Mouse (Mus musculus) G1E (cell line): ENCODE results near the gene Gm9844. TPM values are rescaled to one million over a fixed set of nuclear protein-coding genes. Genes with fewer than 3 reads are reported as not detected.
"Not testable (repeated sequence)": the region's sequence is repeated elsewhere in the genome, so short reads cannot be mapped to it uniquely, and the experiment has no call there.

Experiments used
- ATAC-seq: 2 replicates; pipeline ENCODE4 v1.8.0; 2016; ENCODE audit warnings: mild to moderate bottlenecking; ENCODE audit not compliant: insufficient number of reproducible peaks, poor library complexity, low FRiP score, severe bottlenecking; ENCODE audit errors: extremely low read depth
- DNase-seq: peaks from one replicate; pipeline ENCODE4 v3.0.0; 2012; ENCODE audit warnings: low spot score
- H3K27me3 ChIP-seq: 2 replicates; pipeline ENCODE4 v1.6.1; 2012; ENCODE audit warnings: mild to moderate bottlenecking, low read length, inconsistent platforms; ENCODE audit not compliant: insufficient read depth
- H3K36me3 ChIP-seq: replicated peaks from 2 replicates; pipeline ENCODE3; 2012; ENCODE audit warnings: mild to moderate bottlenecking, inconsistent platforms
- H3K4me1 ChIP-seq: 2 replicates; pipeline ENCODE4 v1.6.1; 2012; ENCODE audit warnings: low read depth, low read length, inconsistent platforms, mixed read lengths; ENCODE audit not compliant: insufficient read depth
- H3K4me3 ChIP-seq: 2 replicates; pipeline ENCODE4 v1.5.1; 2012; ENCODE audit warnings: low read depth, mild to moderate bottlenecking, inconsistent platforms, low read length, moderate library complexity, mixed read lengths
- H3K9me3 ChIP-seq: replicated peaks from 2 replicates; pipeline ENCODE4 v1.6.1; 2012; ENCODE audit warnings: inconsistent platforms
- CTCF ChIP-seq: IDR thresholded peaks from 2 replicates; pipeline ENCODE4 v1.5.1; 2012; ENCODE audit warnings: low read depth, low read length, inconsistent platforms, mixed read lengths
- GATA1 ChIP-seq: IDR thresholded peaks from 2 replicates; pipeline ENCODE4 v1.6.1; 2012; ENCODE audit warnings: borderline replicate concordance, low read length, inconsistent platforms, mixed read lengths
- GATA2 ChIP-seq: IDR thresholded peaks from 2 replicates; pipeline ENCODE4 v1.6.1; 2012; ENCODE audit warnings: low read depth, low read length, inconsistent platforms, borderline replicate concordance
- POLR2AphosphoS5 ChIP-seq: IDR thresholded peaks from 2 replicates; pipeline ENCODE4 v1.6.1; 2012; ENCODE audit warnings: low read depth, low read length, inconsistent platforms; ENCODE audit not compliant: insufficient replicate concordance
- TAL1 ChIP-seq: conservative IDR thresholded peaks from 2 replicates; pipeline ENCODE4 v1.6.1; 2012; ENCODE audit warnings: low read depth, low read length, inconsistent platforms, mixed read lengths
- polyA plus RNA-seq: library from polyadenylated mRNA; stranded (reverse); fragments of >175 nt; gene quantifications from 2 replicates; pipeline ENCODE4 v1.2.3, GENCODE M21; 2012
- total RNA-seq, 2 experiments: library from RNA; stranded (forward) in 1 of 2; stranded (reverse) in 1 of 2; fragments of 200-1000 nt in 1 of 2; fragments of >200 nt in 1 of 2; fragmentation: Nextera tagmentation in 1 of 2; gene quantifications; 2 replicates each; pipeline ENCODE4 v1.2.3; 2014 to 2017

Gene Gm9844
- total RNA-seq (2014; fragmentation: Nextera tagmentation) (not detected in 2 replicates), total RNA-seq (2017) (not detected in 2 replicates), polyA plus RNA-seq (1.3 and 1.7 TPM in 2 replicates)

- TF ChIP-seq GATA1 (no peak), POLR2AphosphoS5 (no peak), CTCF (no peak), GATA2 (no peak), TAL1 (no peak)
- H3K4me3 ChIP-seq: no peak within 1 kb of the TSS
Observed at GRCm38 (mm10) chr7:24861913-24862312, at the start of gene Gm9844. Gene Gm9844 (plus strand): TSS chr7:24862213.

GRCm38 (mm10) chr7:24817502-24817901 lies 44.5 kb upstream of the Gm9844 start:
- no peak overlapping the region for H3K4me3 ChIP-seq
- ATAC-seq: peak; percentile 57; the same call in 1 of the 2 replicates
- peak; percentile 57 for DNase-seq
- no peaks in the 10 kb centered on the region for H3K4me1 ChIP-seq
- TF ChIP-seq CTCF (peak; percentile 75), POLR2AphosphoS5 (no peak)
- no peaks in the 10 kb centered on the region for H3K9me3 ChIP-seq
- peaks cover 8% of the 10 kb centered on the region for H3K27me3 ChIP-seq
- no peaks in the 10 kb centered on the region for H3K36me3 ChIP-seq

More at GRCm38 (mm10) chr7:24861913-24862312, at the start of gene Gm9844:
- ATAC-seq (no peak), DNase-seq (no peak)
- Histone ChIP-seq H3K4me1 (peaks cover 32% of the 10 kb centered on the region), H3K36me3 (no peaks in the 10 kb centered on the region), H3K9me3 (no peaks in the 10 kb centered on the region), H3K27me3 (peaks cover 23% of the 10 kb centered on the region)

- H3K9me3 ChIP-seq: no peaks in the 10 kb centered on the region
- H3K4me3 ChIP-seq: no peak overlapping the region
- H3K4me1 ChIP-seq: no peaks in the 10 kb centered on the region
- ATAC-seq (no peak), DNase-seq (no peak)
- TF ChIP-seq GATA2: no peak
- TF ChIP-seq GATA1: no peak
- TF ChIP-seq CTCF: no peak
- TF ChIP-seq POLR2AphosphoS5: no peak
- no peak for TF ChIP-seq TAL1
- H3K36me3 ChIP-seq: no peaks in the 10 kb centered on the region
- peaks cover 8% of the 10 kb centered on the region; the same call in 1 of the 2 replicates for H3K27me3 ChIP-seq
Observed at GRCm38 (mm10) chr7:24824452-24824851, 37.6 kb upstream of the Gm9844 start.

- ATAC-seq: no peak
- Histone ChIP-seq H3K36me3 (no peaks in the 10 kb centered on the region), H3K9me3 (no peaks in the 10 kb centered on the region), H3K27me3 (peaks cover 8% of the 10 kb centered on the region; the same call in 1 of the 2 replicates), H3K4me3 (no peak overlapping the region), H3K4me1 (no peaks in the 10 kb centered on the region)
- no peak for TF ChIP-seq TAL1
- no peak for TF ChIP-seq CTCF
- no peak for TF ChIP-seq POLR2AphosphoS5
- TF ChIP-seq GATA2: no peak
- TF ChIP-seq GATA1: no peak
- no peak for DNase-seq
Observed at GRCm38 (mm10) chr7:24827181-24827580, 34.8 kb upstream of the Gm9844 start.

- H3K4me3 ChIP-seq, DNase-seq, ATAC-seq: not testable (repeated sequence)
Observed at GRCm38 (mm10) chr7:24838732-24839409, 23.1 kb upstream of the Gm9844 start.

GRCm38 (mm10) chr7:24839410-24839808 lies 22.6 kb upstream of the Gm9844 start:
- ATAC-seq (no peak), DNase-seq (no peak)
- no peaks in the 10 kb centered on the region for H3K27me3 ChIP-seq
- H3K4me1 ChIP-seq: peaks cover 13% of the 10 kb centered on the region
- no peaks in the 10 kb centered on the region for H3K9me3 ChIP-seq
- TF ChIP-seq GATA1 (no peak), GATA2 (no peak), POLR2AphosphoS5 (no peak), TAL1 (no peak), CTCF (no peak)
- no peak overlapping the region for H3K4me3 ChIP-seq
- no peaks in the 10 kb centered on the region for H3K36me3 ChIP-seq

More at GRCm38 (mm10) chr7:24838732-24839409, 23.1 kb upstream of the Gm9844 start:
- H3K27me3 ChIP-seq, H3K9me3 ChIP-seq, H3K36me3 ChIP-seq: not testable (repeated sequence)
- peaks cover 13% of the 10 kb centered on the region for H3K4me1 ChIP-seq
